Mouse (Mus musculus): ENCODE data around the gene Gng8. TPM values are rescaled to one million over a fixed set of nuclear protein-coding genes. Genes with fewer than 3 reads are reported as not detected.

The Gng8 gene
- polyA plus RNA-seq, 1 experiment from 2014 or later, result 13.0 TPM

DNA sequence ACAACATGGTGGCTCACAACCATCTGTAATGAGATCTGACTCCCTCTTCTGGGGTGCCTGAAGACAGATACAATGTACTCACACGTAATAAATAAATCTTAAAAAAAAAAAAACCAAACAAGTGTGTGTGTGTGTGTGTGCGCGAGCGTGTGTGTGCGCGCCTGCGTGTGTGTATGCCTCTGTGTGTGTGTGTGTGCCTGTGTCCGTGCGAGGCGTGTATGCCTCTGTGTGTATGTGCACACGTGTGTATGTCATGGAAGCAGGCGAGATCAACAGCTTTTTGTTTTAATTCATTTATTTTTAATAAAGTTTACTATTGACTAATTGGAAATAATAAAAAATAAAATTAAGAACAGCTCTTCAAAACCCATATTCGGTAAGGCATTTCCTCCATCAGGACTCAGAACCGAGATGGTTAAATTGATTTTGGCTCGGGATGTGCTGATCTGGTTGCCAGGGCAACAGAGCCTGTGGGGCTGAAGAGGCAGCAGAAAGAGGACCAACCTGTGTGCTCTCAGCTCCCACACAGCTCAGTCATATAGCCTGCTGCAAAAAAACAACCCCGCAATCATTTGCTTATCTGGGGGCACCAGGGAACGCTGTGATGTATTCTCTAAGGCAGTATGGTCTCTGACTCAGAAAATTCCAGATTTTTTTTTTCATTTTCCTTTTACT, 46.7 kb downstream of the Gng8 start:
- no peak for ATAC-seq (ENCODE audit: low read depth)
- Histone ChIP-seq H3K9me3 (ENCODE audit: control insufficient read depth, low read length) (no peaks in the 10 kb centered on the region), H3K4me1 (replicated peaks; ENCODE audit: control insufficient read depth, insufficient read depth, low read length) (no peaks in the 10 kb centered on the region), H3K9ac (ENCODE audit: low read length) (no peak overlapping the region), H3K4me2 (ENCODE audit: low read depth, low read length) (no peak overlapping the region), H3K27ac (ENCODE audit: low read length) (no peak overlapping the region), H3K27me3 (ENCODE audit: control insufficient read depth, insufficient read depth, low read depth, low read length) (no peaks in the 10 kb centered on the region), H3K36me3 (ENCODE audit: control insufficient read depth, insufficient read depth, low read length) (no peaks in the 10 kb centered on the region), H3K4me3 (ENCODE audit: low read length) (no peak overlapping the region)
- 67% methylated on average over 17 of the region's 17 CpGs for WGBS

DNA sequence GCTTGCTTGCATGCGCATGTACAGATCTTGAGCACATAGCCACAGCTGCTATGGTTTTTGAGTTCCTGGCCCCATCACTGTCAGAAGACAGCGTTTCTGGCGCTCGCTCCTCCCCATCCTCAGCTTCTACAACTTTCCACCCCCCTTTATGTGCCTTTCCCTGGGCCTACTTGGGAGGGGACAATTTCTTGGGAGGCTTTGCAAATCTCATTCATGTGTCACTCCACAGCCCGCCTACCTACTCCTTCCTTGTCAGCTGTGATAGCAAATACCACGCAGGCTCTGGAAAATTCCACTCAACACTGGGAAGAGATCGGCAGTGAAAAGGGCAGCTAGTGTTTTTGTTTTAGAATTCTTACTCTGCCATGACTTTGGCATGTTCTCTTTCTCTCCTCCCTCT, 48.7 kb downstream of the Gng8 start:
- WGBS, result 27% methylated on average over 7 of the region's 7 CpGs
- H3K4me3 ChIP-seq (ENCODE audit: low read length), result no peak overlapping the region
- peaks cover 5% of the 10 kb centered on the region for H3K27me3 ChIP-seq (ENCODE audit: control insufficient read depth, insufficient read depth, low read depth, low read length)
- ATAC-seq (ENCODE audit: low read depth), result 0 out of 2 replicates have a peak, but pooled peaks have one; percentile 20
- H3K4me1 ChIP-seq (replicated peaks; ENCODE audit: control insufficient read depth, insufficient read depth, low read length), result peaks cover 9% of the 10 kb centered on the region
- H3K27ac ChIP-seq (ENCODE audit: low read length), result no peak overlapping the region
- H3K9me3 ChIP-seq (ENCODE audit: control insufficient read depth, low read length), result no peaks in the 10 kb centered on the region
- H3K4me2 ChIP-seq (ENCODE audit: low read depth, low read length), result no peak overlapping the region
- H3K9ac ChIP-seq (ENCODE audit: low read length), result no peak overlapping the region
- H3K36me3 ChIP-seq (ENCODE audit: control insufficient read depth, insufficient read depth, low read length), result no peaks in the 10 kb centered on the region

- Histone ChIP-seq H3K4me3 (ENCODE audit: low read length) (no peak overlapping the region), H3K36me3 (ENCODE audit: control insufficient read depth, insufficient read depth, low read length) (no peaks in the 10 kb centered on the region), H3K27me3 (ENCODE audit: control insufficient read depth, insufficient read depth, low read depth, low read length) (peaks cover 25% of the 10 kb centered on the region), H3K27ac (ENCODE audit: low read length) (no peak overlapping the region), H3K4me2 (ENCODE audit: low read depth, low read length) (no peak overlapping the region), H3K9me3 (ENCODE audit: control insufficient read depth, low read length) (no peaks in the 10 kb centered on the region), H3K4me1 (replicated peaks; ENCODE audit: control insufficient read depth, insufficient read depth, low read length) (peaks cover 26% of the 10 kb centered on the region), H3K9ac (ENCODE audit: low read length) (no peak overlapping the region)
- 38% methylated on average over 4 of the region's 4 CpGs for WGBS
- no peak for ATAC-seq (ENCODE audit: low read depth)
Measured at GRCm38 (mm10) chr7:16942861-16943260, 51.3 kb downstream of the Gng8 start.

DNA sequence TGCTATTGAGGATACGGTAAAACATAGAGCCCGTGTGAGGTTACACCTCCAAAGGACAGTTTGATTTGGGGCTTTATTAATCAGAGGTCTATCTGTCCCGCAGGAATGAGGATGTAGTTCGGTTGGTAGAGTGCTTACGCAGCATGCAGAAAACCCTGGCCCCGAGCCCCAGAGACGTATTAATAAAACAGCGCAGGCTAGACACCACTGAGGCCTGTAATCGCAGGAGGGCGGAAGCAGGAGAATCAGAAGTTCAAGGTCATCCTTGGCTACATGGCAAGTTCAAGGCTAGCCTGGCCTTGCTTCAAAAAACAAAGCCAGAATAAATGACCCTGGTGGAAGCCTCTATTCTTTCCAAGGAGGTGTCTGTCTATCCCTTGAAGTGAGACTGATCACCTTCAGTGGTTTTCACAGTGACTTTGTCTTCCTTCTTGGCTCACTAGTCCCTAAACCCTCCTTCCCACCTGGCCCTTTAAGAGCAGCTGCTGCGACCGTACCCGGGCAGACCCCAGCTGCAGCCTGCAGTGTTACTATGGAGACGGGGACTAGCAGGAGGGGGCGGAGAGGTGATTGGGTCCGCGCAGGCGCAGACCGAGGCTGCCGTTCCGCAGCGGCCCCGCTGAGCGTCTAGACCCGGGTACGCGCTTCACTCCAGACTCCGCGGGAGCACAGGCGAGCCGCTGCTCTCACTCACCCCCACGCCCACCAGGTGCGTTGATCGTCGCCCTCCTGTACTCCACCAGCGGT, 52.6 kb downstream of the Gng8 start, which contains the start of gene Pnmal2:
Pnmal2 (plus strand) TSS at position 622 of the 747 bp plus-strand sequence.
- H3K9ac ChIP-seq (ENCODE audit: low read length), result peak within 1 kb of the TSS; percentile 76
- no peak within 1 kb of the TSS for H3K27ac ChIP-seq (ENCODE audit: low read length)
- peak within 1 kb of the TSS; percentile 89 for H3K4me2 ChIP-seq (ENCODE audit: low read depth, low read length)
- no peaks in the 10 kb centered on the region for H3K9me3 ChIP-seq (ENCODE audit: control insufficient read depth, low read length)
- WGBS, result 15% methylated on average over 36 of the region's 36 CpGs
- peak; percentile 90 for ATAC-seq (ENCODE audit: low read depth)
- H3K4me1 ChIP-seq (replicated peaks; ENCODE audit: control insufficient read depth, insufficient read depth, low read length), result peaks cover 37% of the 10 kb centered on the region
- peak within 1 kb of the TSS; percentile 65 for H3K4me3 ChIP-seq (ENCODE audit: low read length)
- H3K36me3 ChIP-seq (ENCODE audit: control insufficient read depth, insufficient read depth, low read length), result no peaks in the 10 kb centered on the region
- peaks cover 25% of the 10 kb centered on the region for H3K27me3 ChIP-seq (ENCODE audit: control insufficient read depth, insufficient read depth, low read depth, low read length)

DNA sequence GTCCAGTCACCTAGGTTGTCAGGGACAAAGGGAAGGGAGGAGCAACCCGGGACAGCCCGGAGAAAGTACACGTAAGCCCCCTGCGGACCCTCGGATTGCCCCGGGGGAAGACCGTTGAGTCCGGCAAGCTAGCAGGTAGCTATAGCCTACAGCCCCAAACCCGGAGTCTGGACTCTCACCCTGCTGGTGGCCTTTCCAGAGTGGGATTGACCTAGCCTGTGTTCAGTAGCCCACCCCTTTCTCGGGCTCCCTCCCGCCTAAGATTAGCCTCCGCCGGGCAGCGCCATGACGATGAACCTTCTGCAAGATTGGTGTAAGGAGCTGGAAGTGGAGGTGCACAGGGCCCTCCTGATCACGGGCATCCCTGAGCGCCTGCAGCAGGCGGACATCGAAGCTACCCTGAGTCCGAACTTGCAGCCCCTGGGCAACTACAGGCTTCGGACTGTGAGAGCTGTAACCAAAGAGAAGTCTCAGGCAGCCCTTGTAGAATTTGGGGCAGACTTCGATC, 53.3 kb downstream of the Gng8 start:
- Histone ChIP-seq H3K36me3 (ENCODE audit: control insufficient read depth, insufficient read depth, low read length) (no peaks in the 10 kb centered on the region), H3K4me2 (ENCODE audit: low read depth, low read length) (peak overlapping the region; percentile 89), H3K9ac (ENCODE audit: low read length) (peak overlapping the region; percentile 76), H3K9me3 (ENCODE audit: control insufficient read depth, low read length) (no peaks in the 10 kb centered on the region), H3K27ac (ENCODE audit: low read length) (no peak overlapping the region), H3K27me3 (ENCODE audit: control insufficient read depth, insufficient read depth, low read depth, low read length) (peaks cover 25% of the 10 kb centered on the region), H3K4me1 (replicated peaks; ENCODE audit: control insufficient read depth, insufficient read depth, low read length) (peaks cover 37% of the 10 kb centered on the region), H3K4me3 (ENCODE audit: low read length) (peak overlapping the region; percentile 65)
- ATAC-seq (ENCODE audit: low read depth), result peak; percentile 4; the same call in 1 of the 2 replicates
- WGBS, result 2% methylated on average over 22 of the region's 22 CpGs

Other genes with a start within 250 kb of the Gng8 start
- not detected in 2 replicates for gene Ceacam15, start 216.1 kb upstream of the Gng8 start, polyA plus RNA-seq (2015; fragmentation: Nextera tagmentation; extraction: Ambion mirVana)
- not detected in 2 replicates for gene Ceacam9, start 169.9 kb upstream of the Gng8 start, polyA plus RNA-seq (2015; fragmentation: Nextera tagmentation; extraction: Ambion mirVana)
- 275 and 283 TPM in 2 replicates for gene Ap2s1, start 153.4 kb upstream of the Gng8 start, polyA plus RNA-seq (2015; fragmentation: Nextera tagmentation; extraction: Ambion mirVana)
- gene Slc1a5, start 110.4 kb upstream of the Gng8 start, polyA plus RNA-seq (2015; fragmentation: Nextera tagmentation; extraction: Ambion mirVana), result 46.7 and 47.2 TPM in 2 replicates
- gene Strn4, start 75.9 kb upstream of the Gng8 start, polyA plus RNA-seq (2015; fragmentation: Nextera tagmentation; extraction: Ambion mirVana), result 87.1 and 92.1 TPM in 2 replicates
- 28.1 and 28.9 TPM in 2 replicates for gene Fkrp, start 75.1 kb upstream of the Gng8 start, polyA plus RNA-seq (2015; fragmentation: Nextera tagmentation; extraction: Ambion mirVana)
- gene Prkd2, start 48.9 kb upstream of the Gng8 start, polyA plus RNA-seq (2015; fragmentation: Nextera tagmentation; extraction: Ambion mirVana), result 21.7 and 23.3 TPM in 2 replicates
- 2.1 and 2.2 TPM in 2 replicates for gene Dact3, start 16.5 kb upstream of the Gng8 start, polyA plus RNA-seq (2015; fragmentation: Nextera tagmentation; extraction: Ambion mirVana)
- gene Ptgir, start 14.7 kb downstream of the Gng8 start, polyA plus RNA-seq (2015; fragmentation: Nextera tagmentation; extraction: Ambion mirVana), result 2.6 and 2.8 TPM in 2 replicates
- gene Calm3, start 32.3 kb downstream of the Gng8 start, polyA plus RNA-seq (2015; fragmentation: Nextera tagmentation; extraction: Ambion mirVana), result 116 and 118 TPM in 2 replicates
- gene Pnmal2, start 52.9 kb downstream of the Gng8 start, polyA plus RNA-seq (2015; fragmentation: Nextera tagmentation; extraction: Ambion mirVana), result 5.1 and 5.5 TPM in 2 replicates
- gene Pnmal1, start 67.9 kb downstream of the Gng8 start, polyA plus RNA-seq (2015; fragmentation: Nextera tagmentation; extraction: Ambion mirVana), result 0.20 and 0.49 TPM in 2 replicates
- gene Gm42372, start 91.3 kb downstream of the Gng8 start, polyA plus RNA-seq (2015; fragmentation: Nextera tagmentation; extraction: Ambion mirVana), result 0.15 and 0.29 TPM in 2 replicates
- 41.7 and 43.8 TPM in 2 replicates for gene Ccdc8, start 100.9 kb downstream of the Gng8 start, polyA plus RNA-seq (2015; fragmentation: Nextera tagmentation; extraction: Ambion mirVana)
- gene Ppp5c, start 136.1 kb downstream of the Gng8 start, polyA plus RNA-seq (2015; fragmentation: Nextera tagmentation; extraction: Ambion mirVana), result 104 and 105 TPM in 2 replicates
- gene Hif3a, start 170.6 kb downstream of the Gng8 start, polyA plus RNA-seq (2015; fragmentation: Nextera tagmentation; extraction: Ambion mirVana), result 56.0 and 57.0 TPM in 2 replicates
- gene Psg16, start 182.3 kb downstream of the Gng8 start, polyA plus RNA-seq (2015; fragmentation: Nextera tagmentation; extraction: Ambion mirVana), result 0.28 and 0.50 TPM in 2 replicates

All from lung, embryonic 16.5 days (tissue).